Mouse (Mus musculus): ENCODE data around the gene Napepld. TPM values are rescaled to one million over a fixed set of nuclear protein-coding genes. Genes with fewer than 3 reads are reported as not detected.
"Not testable (repeated sequence)": the region's sequence is repeated elsewhere in the genome, so short reads cannot be mapped to it uniquely, and the experiment has no call there.

The Napepld gene
- polyA plus RNA-seq, 1 experiment, result 0.75 TPM

GRCm38 (mm10) chr5:21700272-21700821 is 849 bp downstream of the Napepld start:
- no peak for DNase-seq (ENCODE audit: low read depth in 1 of 2, low spot score in 2 of 2)
- H3K27me3 ChIP-seq (ENCODE audit: control insufficient read depth, insufficient read depth, low read length), result no peaks in the 10 kb centered on the region
- WGBS, result 46% methylated on average over 10 of the region's 10 CpGs
- H3K4me3 ChIP-seq (ENCODE audit: extremely low read depth, insufficient read depth, insufficient read length), result no peak overlapping the region; the same call in 1 of the 2 replicates
- no peaks in the 10 kb centered on the region for H3K36me3 ChIP-seq (ENCODE audit: control insufficient read depth, insufficient read depth, low read length)
- TF ChIP-seq CTCF (IDR thresholded peaks at IDR 0.05; ENCODE audit: extremely low read depth, insufficient read depth, insufficient read length, insufficient replicate concordance) (no peak), POLR2A (IDR thresholded peaks at IDR 0.05; ENCODE audit: low read depth, low read length) (no peak)
- no peaks in the 10 kb centered on the region for H3K4me1 ChIP-seq (ENCODE audit: control insufficient read depth, insufficient read depth, insufficient read length)
- H3K27ac ChIP-seq (ENCODE audit: insufficient read depth, low read length), result no peak overlapping the region

GRCm38 (mm10) chr5:21699555-21699954 is 1.6 kb downstream of the Napepld start:
- WGBS, result 93% methylated on average over 3 of the region's 3 CpGs
- H3K4me3 ChIP-seq (ENCODE audit: extremely low read depth, insufficient read depth, insufficient read length); DNase-seq (ENCODE audit: low read depth in 1 of 2, low spot score in 2 of 2): not testable (repeated sequence)

GRCm38 (mm10) chr5:21694854-21695490 is 6.2 kb downstream of the Napepld start:
- no peaks in the 10 kb centered on the region for H3K36me3 ChIP-seq (ENCODE audit: control insufficient read depth, insufficient read depth, low read length)
- 73% methylated on average over 3 of the region's 3 CpGs for WGBS
- H3K27me3 ChIP-seq (ENCODE audit: control insufficient read depth, insufficient read depth, low read length), result no peaks in the 10 kb centered on the region
- H3K27ac ChIP-seq (ENCODE audit: insufficient read depth, low read length), result no peak overlapping the region
- no peaks in the 10 kb centered on the region for H3K4me1 ChIP-seq (ENCODE audit: control insufficient read depth, insufficient read depth, insufficient read length)
- DNase-seq (ENCODE audit: low read depth in 1 of 2, low spot score in 2 of 2), result no peak
- TF ChIP-seq CTCF (IDR thresholded peaks at IDR 0.05; ENCODE audit: extremely low read depth, insufficient read depth, insufficient read length, insufficient replicate concordance), result no peak
- TF ChIP-seq POLR2A (IDR thresholded peaks at IDR 0.05; ENCODE audit: low read depth, low read length), result no peak
- H3K4me3 ChIP-seq (ENCODE audit: extremely low read depth, insufficient read depth, insufficient read length), result no peak overlapping the region

More at GRCm38 (mm10) chr5:21699555-21699954, 1.6 kb downstream of the Napepld start:
- not testable (repeated sequence) for H3K27me3 ChIP-seq (ENCODE audit: control insufficient read depth, insufficient read depth, low read length); H3K27ac ChIP-seq (ENCODE audit: insufficient read depth, low read length); H3K4me1 ChIP-seq (ENCODE audit: control insufficient read depth, insufficient read depth, insufficient read length); H3K36me3 ChIP-seq (ENCODE audit: control insufficient read depth, insufficient read depth, low read length)

- Histone ChIP-seq H3K36me3 (ENCODE audit: control insufficient read depth, insufficient read depth, low read length) (no peaks in the 10 kb centered on the region), H3K4me1 (ENCODE audit: control insufficient read depth, insufficient read depth, insufficient read length) (no peaks in the 10 kb centered on the region), H3K4me3 (ENCODE audit: extremely low read depth, insufficient read depth, insufficient read length) (no peak overlapping the region), H3K27ac (ENCODE audit: insufficient read depth, low read length) (no peak overlapping the region), H3K27me3 (ENCODE audit: control insufficient read depth, insufficient read depth, low read length) (no peaks in the 10 kb centered on the region)
- 34% methylated on average over 3 of the region's 3 CpGs for WGBS
- DNase-seq (ENCODE audit: low read depth in 1 of 2, low spot score in 2 of 2), result no peak
- no peak for TF ChIP-seq CTCF (IDR thresholded peaks at IDR 0.05; ENCODE audit: extremely low read depth, insufficient read depth, insufficient read length, insufficient replicate concordance)
- no peak for TF ChIP-seq POLR2A (IDR thresholded peaks at IDR 0.05; ENCODE audit: low read depth, low read length)
These were observed 7.8 kb downstream of the Napepld start for GRCm38 (mm10) chr5:21693372-21693870.

GRCm38 (mm10) chr5:21692230-21692629 is 9.0 kb downstream of the Napepld start:
- TF ChIP-seq POLR2A (IDR thresholded peaks at IDR 0.05; ENCODE audit: low read depth, low read length), result no peak
- no peak for TF ChIP-seq CTCF (IDR thresholded peaks at IDR 0.05; ENCODE audit: extremely low read depth, insufficient read depth, insufficient read length, insufficient replicate concordance)

GRCm38 (mm10) chr5:21687042-21687441 is 14.2 kb downstream of the Napepld start:
- 58% methylated on average over 4 of the region's 4 CpGs for WGBS
- TF ChIP-seq POLR2A (IDR thresholded peaks at IDR 0.05; ENCODE audit: low read depth, low read length), result no peak
- TF ChIP-seq CTCF (IDR thresholded peaks at IDR 0.05; ENCODE audit: extremely low read depth, insufficient read depth, insufficient read length, insufficient replicate concordance), result no peak

More at GRCm38 (mm10) chr5:21692230-21692629, 9.0 kb downstream of the Napepld start:
- Histone ChIP-seq H3K4me1 (ENCODE audit: control insufficient read depth, insufficient read depth, insufficient read length) (no peaks in the 10 kb centered on the region), H3K27me3 (ENCODE audit: control insufficient read depth, insufficient read depth, low read length) (no peaks in the 10 kb centered on the region), H3K36me3 (ENCODE audit: control insufficient read depth, insufficient read depth, low read length) (no peaks in the 10 kb centered on the region), H3K27ac (ENCODE audit: insufficient read depth, low read length) (no peak overlapping the region), H3K4me3 (ENCODE audit: extremely low read depth, insufficient read depth, insufficient read length) (no peak overlapping the region)
- 92% methylated on average over 5 of the region's 5 CpGs for WGBS
- DNase-seq (ENCODE audit: low read depth in 1 of 2, low spot score in 2 of 2), result no peak

GRCm38 (mm10) chr5:21685001-21685400 is 16.2 kb downstream of the Napepld start:
- Histone ChIP-seq H3K36me3 (ENCODE audit: control insufficient read depth, insufficient read depth, low read length) (no peaks in the 10 kb centered on the region), H3K4me1 (ENCODE audit: control insufficient read depth, insufficient read depth, insufficient read length) (no peaks in the 10 kb centered on the region), H3K27me3 (ENCODE audit: control insufficient read depth, insufficient read depth, low read length) (no peaks in the 10 kb centered on the region), H3K4me3 (ENCODE audit: extremely low read depth, insufficient read depth, insufficient read length) (no peak overlapping the region), H3K27ac (ENCODE audit: insufficient read depth, low read length) (no peak overlapping the region)
- no peak for DNase-seq (ENCODE audit: low read depth in 1 of 2, low spot score in 2 of 2)
- 90% methylated on average over 10 of the region's 10 CpGs for WGBS
- no peak for TF ChIP-seq CTCF (IDR thresholded peaks at IDR 0.05; ENCODE audit: extremely low read depth, insufficient read depth, insufficient read length, insufficient replicate concordance)
- TF ChIP-seq POLR2A (IDR thresholded peaks at IDR 0.05; ENCODE audit: low read depth, low read length), result no peak

More at GRCm38 (mm10) chr5:21687042-21687441, 14.2 kb downstream of the Napepld start:
- no peaks in the 10 kb centered on the region for H3K27me3 ChIP-seq (ENCODE audit: control insufficient read depth, insufficient read depth, low read length)
- H3K27ac ChIP-seq (ENCODE audit: insufficient read depth, low read length), result no peak overlapping the region
- no peak for DNase-seq (ENCODE audit: low read depth in 1 of 2, low spot score in 2 of 2)
- H3K4me3 ChIP-seq (ENCODE audit: extremely low read depth, insufficient read depth, insufficient read length), result no peak overlapping the region
- H3K36me3 ChIP-seq (ENCODE audit: control insufficient read depth, insufficient read depth, low read length), result no peaks in the 10 kb centered on the region
- no peaks in the 10 kb centered on the region for H3K4me1 ChIP-seq (ENCODE audit: control insufficient read depth, insufficient read depth, insufficient read length)
